Mouse (Mus musculus): ENCODE results near the gene Ehf. TPM values are rescaled to one million over a fixed set of nuclear protein-coding genes. Genes with fewer than 3 reads are reported as not detected.

The Ehf gene
- total RNA-seq, 2 experiments from 2014 or later = 0.50 TPM; not detected in 1

DNA sequence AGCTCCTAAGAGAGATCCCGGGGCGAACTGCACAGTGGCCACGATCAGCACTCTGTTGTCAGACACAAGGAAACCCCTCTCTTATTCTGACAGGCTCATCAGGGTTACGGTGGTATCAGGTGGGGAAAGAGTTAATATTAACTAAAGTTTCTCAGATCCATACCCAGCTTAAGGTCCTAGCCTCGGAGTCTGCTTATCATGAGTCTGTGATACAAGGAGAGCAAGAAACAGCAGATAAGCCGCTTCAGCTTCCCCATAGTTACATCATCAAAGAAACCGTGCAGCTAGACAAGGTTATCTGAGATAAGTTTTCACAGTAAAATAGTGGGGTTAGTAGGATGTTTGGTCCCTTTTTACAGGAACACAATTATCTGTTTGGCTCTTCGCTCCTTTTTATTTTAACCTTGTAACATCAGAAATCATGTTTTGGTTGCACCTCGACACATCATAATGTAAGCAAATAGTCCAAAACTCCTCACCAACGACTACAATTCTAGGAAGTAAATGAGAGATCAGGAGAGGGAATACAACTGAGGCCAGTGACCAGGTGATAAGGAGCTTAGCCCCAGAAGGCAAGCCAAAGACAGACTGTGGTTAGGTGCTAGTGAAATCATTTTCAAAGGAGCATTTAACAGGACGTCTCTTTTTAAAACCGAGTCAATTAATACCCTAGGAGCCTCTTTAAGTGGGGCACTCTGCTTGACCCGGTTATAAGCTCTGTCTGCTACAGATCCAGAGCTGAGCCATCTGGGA is 4.2 kb downstream of the Ehf start:
- no peak for DNase-seq (ENCODE audit: low spot score in 2 of 2)

DNA sequence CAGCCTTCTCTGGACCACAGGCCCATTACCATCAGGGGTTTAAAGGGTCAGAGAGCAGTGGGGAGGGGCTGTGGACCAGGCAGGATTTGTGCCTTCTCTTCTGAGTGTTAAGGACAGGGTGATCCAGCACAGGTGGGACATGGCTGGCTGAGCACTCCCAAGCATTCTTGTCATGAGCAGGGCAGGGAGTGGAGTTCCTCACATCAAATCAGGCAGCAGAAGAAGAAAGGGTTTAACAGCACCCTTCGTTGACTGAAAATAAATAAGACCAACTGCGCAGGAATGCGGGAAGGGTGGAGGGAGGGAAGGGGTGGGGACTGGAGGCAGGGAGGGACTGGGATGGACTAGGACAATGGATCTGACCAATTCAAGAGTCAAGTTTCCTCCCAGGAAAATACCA is 8.6 kb downstream of the Ehf start:
- DNase-seq (ENCODE audit: low spot score in 2 of 2) = no peak

DNA sequence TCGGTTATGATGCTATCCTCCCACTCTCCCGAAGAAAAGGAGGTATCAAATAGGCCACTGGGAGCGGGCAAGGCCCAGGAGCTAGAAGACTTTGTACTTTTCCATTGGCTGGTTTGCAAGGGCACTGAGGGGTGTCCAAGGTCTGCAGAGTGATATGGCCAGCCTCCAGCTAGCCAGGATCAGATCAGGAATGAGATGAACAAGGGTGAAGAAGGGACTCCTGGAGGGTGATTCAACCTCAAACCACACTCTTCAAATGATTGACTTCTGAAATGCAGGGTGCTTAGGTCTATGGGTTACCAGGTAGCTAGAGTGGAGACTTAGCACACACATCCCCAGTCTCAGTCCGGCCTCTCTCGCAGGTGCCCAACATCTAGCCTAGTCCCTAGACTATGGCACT is 9.3 kb downstream of the Ehf start:
- DNase-seq (ENCODE audit: low spot score in 2 of 2) = no peak

DNA sequence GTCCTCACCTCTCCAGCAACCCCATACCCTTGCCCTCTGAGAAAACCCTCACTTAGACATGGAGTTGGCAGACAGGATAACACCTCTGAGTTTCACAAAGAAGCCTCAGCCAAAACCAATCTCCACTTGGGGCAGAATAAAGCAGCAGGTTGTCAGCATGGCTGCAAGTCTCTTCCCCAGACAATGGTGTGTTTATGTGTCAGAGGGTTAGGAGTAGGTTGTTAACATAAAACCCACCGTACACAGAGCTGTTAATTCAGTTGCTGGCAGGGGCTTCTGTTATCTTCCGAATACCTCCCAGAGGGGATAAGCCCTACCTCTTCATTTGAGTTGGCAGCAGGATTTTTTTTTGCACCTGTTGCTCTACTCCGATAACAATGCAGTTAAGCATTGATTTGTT is 9.9 kb downstream of the Ehf start:
- no peak for DNase-seq (ENCODE audit: low spot score in 2 of 2)

DNA sequence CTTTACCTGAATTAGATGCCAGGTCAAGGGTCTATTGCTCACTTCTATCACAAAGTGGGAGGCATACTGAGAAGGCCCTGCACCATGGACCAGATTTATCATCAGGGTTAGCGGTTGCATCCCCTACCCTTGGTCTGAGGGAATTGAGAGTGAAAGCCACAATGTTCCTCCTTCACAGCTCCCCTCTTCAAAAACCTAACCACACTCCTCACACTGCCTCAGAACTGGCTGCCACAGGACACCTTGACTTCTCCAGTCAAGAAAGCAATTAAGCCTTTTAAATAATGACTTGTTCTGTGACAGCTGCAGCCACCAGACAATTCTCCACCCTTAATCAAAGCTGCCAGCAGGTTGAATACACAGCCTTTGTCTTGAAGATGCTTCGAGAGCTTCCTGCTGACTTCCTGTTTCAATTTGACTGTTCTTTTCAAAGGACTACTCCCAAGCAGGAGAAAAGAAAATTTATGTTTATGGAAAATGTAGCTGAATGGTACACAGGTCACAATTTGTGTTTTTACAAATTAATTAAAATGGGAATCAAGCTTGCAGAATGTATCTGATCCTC is 12.3 kb downstream of the Ehf start:
- DNase-seq (ENCODE audit: low spot score in 2 of 2) = no peak

DNA sequence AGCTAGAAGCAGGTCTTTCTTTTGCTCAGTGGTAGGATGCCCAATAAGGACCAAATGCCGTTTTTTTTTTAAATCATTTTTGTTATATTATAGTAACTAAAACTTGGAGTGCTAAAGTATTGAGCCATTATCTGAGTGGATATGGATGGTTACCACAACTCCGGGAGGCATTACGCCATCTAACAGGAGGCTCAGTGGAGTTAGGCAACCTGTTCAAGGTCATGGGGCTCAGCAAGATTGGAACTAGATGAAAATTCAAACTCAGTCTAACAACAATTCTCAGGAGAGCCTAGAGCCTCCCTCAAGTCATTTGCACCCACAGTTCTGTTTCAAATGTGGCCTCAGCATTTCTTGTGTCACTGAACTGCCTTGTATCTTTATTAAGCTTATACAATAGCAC is 12.9 kb downstream of the Ehf start:
- no peak for DNase-seq (ENCODE audit: low spot score in 2 of 2)

DNA sequence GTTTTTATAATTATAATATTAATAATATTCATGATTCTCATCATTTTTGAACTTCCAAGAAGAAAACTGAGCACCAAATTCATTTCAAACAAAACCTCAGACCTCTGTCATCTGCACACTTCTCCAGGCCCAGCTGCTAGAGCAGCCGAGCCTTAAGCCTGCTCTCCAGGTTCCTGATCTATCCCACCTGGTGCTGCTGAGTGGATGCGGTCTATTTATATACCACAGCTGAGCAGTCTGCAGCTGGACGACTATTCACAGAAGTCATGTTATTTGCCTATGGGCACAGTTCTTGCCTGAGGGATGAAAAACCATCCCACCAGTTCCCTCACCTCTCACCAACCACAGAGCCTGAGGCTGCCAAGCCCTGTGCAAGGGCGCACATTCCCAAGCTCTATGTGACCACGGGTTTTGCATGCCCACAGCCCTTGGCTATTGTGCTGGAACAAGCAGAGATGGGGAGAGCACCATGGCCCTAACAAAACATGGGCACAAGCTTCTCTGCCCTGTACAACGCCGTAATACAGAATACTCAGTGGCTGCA is 13.6 kb downstream of the Ehf start:
- DNase-seq (ENCODE audit: low spot score in 2 of 2) = no peak

DNA sequence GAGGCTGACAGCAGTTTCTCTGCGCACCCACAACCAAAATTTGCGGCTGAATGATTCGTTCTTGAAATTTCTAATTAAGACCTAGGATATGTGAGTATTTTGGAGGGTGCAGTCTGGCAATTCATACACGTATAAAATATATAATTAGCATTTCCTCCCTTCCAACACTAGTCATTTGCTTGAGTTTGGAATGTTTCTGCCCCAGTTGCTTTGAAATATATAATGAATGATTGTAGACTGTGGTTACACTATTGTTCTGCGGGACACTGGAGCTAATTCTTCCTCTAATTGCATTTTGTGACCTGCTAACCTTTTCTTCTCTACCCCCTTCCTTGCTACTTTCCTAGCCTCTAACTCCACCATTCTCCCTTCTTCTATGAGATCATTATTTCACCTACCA is 15.4 kb downstream of the Ehf start:
- no peak for DNase-seq (ENCODE audit: low spot score in 2 of 2)

DNA sequence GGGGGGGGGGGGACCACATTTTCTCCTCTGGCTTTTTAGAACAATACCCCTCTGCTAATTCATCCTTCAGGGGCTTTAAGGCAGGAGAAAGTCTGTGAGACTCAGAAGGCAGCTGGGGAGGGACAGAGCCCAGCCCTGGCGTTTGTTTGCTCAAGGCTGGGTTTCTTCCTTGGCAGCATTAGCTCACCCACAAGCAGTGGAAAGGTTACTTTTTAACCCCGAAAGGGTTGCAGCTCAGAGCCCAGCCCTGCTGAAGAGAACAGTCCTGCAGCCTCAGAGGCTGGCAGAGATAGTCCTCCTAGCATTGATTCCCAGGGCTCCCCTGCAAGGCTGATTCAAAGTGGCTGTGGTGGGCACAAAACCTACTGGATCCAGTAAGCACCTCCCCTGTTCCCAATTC is 17.5 kb downstream of the Ehf start:
- DNase-seq (ENCODE audit: low spot score in 2 of 2) = no peak

DNA sequence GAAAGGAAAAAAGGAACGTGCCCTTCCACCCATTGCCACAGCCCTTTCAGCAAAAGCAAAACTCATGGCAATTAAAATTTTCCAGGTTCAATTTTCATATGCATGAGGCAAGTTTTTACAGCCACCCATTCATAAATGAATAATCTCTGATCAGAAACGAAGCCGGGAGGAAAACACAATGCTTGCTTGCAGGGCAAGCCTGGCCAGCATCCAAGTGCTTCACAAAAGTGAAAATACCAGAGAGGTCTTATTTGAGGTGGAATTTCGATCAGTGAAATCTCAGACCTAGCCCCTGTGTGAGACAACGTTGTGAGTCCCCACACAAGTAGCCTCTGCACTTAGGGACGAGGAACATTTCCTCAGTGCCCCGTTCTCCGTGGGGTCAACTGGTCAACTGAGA is 19.3 kb downstream of the Ehf start:
- DNase-seq (ENCODE audit: low spot score in 2 of 2) = no peak

DNA sequence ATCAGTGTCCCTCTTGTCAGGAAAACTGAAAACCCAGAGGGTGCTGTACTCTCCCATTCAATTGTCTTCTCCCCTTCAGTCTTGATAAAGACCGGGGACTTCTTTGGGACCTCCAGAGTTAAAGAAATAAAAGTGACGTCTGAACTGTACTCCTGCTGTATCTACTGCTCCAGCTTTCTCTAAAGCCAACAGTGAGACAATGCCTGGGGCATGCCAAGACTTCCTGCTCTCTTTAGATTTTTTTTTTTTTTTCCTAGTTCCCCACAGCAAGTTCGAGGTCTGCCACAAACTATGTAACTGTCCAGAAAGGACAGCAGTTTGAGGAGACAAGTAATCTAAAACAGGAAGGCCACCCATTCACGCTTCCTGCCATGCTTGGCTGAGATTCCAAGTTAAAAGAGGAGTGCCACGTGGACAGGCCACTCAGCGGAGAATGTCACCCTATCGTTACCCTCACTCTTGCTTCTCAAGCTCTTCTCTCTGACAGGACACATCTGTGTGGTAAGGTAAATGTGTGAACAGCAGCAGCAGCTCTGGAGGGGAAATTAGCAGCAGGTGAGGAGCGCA is 20.8 kb downstream of the Ehf start:
- DNase-seq (ENCODE audit: low spot score in 2 of 2) = no peak

DNA sequence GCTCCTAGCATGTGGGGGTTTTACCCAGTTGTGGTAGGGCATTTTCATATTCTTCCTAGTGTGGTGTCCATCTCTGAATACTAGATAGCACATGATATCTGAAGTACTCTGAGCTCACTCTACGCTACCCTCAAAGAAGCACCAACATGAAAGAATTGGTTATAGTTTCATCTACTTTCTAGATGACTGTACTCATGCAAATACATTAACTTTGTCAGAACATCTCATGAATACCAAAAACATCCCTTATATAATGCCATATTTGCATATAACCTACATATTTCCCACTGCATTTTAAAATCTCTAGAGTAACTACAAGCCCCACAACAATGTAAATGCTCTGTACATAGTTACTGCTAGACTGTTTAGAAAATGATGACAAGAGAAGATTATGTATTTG is 23.2 kb downstream of the Ehf start:
- no peak for DNase-seq (ENCODE audit: low spot score in 2 of 2)

DNA sequence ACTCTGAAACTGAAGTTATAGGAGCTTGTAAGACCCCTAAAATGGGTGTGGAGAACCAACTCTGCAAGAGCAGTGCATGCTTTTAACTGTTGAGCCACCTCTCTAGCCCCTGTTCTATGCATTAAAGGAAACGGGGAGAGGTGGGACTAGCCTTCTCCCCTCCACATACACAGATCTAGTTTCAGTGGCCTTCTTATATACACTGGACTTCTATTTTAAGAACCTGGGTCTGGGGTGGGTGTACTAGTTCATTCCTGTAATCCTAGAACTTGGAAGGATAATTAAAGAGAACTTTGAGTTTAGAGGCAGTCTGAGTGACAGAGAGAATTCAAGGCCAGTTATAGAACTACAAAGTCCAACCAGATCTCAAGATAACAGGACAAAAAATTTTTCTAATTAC is 24.6 kb downstream of the Ehf start:
- DNase-seq (ENCODE audit: low spot score in 2 of 2) = no peak

DNA sequence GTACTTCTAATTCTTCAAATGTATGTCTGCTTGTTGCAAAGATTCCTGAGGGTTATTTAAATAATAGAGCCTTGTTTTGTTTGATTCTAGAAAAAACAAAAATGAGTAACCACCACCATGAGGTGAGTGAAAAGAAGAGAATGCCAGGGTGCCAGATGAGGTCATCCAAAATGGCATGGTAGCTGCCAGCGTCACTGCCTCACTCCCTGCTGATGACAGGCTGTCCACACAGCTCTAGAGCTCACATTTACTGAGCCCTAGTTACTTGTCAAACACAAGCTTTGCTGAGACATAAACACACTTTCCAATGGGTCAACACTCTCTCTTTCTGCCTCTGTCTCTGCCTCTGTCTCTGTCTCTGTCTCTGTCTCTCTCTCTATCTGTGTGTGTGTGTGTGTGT is 25.3 kb downstream of the Ehf start:
- no peak for DNase-seq (ENCODE audit: low spot score in 2 of 2)

DNA sequence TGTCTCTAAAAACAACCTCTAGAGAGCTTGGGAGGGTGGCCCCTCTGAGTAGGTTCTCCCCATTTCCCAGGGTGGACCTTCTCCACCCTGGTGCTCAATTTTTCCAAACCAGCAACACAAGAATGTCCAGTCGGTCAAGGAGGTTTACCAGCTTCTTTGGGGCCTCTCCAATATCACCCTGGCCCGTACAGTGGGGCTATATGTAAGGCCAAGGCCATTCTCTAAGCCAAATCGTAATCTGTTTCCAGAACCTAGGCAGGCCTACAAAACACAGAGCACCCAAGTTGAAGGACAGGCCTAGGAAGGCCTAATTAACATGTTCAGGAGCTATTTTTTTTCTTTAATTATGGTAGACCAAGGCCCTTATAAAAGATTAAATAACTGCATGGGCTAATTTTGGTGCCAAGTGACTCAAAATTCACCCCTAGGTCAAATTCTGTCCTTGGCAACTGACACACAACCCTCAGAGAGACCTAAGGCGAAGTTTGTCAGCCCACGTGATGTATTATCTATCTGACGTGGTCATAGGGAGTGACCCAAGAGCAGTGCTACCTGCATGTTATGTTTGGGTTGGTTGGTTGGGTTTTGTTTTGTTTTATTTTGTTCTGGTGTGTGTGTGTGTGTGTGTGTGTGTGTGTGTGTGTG is 27.6 kb downstream of the Ehf start:
- no peak for DNase-seq (ENCODE audit: low spot score in 2 of 2)

DNA sequence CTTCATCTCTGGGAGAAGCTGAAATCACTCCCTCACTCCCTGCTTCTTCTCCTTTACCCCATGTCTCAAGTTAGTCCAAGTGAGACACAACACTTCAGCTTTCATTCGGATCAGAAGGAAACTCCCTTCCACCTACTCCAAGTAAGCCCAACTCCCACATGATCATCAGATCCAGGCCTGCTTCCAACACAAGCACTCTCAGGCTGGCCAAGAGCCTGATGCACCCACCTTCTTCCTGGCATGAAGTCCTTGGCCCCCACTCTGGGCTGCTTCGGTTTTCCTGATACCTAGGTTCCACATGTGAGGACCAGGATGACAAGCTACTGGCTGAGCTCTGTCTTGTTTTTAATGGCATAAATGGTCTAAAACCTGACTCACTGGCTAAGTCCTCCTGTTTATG is 28.3 kb downstream of the Ehf start:
- no peak for DNase-seq (ENCODE audit: low spot score in 2 of 2)

DNA sequence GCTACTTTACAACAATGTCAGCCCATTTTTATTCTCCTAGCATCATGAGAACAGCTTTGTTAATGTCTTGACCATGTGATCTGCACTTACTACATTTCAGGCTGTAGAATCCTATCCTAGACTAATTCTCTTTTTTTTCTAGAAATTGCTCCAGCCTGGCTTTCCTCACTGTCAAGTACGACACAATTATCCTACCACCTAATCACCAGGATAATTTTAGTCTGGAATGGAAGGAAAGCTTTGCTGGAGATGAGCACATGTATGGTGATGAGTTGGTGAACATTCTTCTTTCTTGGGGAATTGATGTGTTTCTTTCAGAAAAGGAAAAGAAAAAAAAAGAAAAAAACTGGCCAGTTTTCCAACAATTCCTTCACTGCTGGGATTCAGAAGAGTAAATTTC is 28.8 kb downstream of the Ehf start:
- no peak for DNase-seq (ENCODE audit: low spot score in 2 of 2)

DNA sequence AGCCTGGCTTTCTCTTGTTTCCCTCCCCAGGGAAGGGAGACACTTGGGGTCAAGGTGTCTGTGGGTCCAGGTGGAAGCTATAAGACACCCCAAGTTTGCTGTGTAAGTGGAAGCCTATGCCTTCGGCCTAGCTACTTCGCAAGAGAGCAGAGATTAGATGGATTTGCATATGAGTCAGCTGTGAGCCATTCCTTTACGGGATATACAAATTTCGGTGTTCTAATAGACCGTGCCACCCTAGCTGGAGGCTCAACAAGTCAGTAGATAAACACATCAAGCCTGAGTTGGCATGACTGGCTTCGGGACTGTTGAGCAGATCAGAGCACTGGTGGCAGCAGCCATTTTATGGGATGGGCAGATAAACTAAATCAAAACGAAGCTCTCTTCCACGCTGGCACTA is 31.6 kb downstream of the Ehf start:
- no peak for DNase-seq (ENCODE audit: low spot score in 2 of 2)

DNA sequence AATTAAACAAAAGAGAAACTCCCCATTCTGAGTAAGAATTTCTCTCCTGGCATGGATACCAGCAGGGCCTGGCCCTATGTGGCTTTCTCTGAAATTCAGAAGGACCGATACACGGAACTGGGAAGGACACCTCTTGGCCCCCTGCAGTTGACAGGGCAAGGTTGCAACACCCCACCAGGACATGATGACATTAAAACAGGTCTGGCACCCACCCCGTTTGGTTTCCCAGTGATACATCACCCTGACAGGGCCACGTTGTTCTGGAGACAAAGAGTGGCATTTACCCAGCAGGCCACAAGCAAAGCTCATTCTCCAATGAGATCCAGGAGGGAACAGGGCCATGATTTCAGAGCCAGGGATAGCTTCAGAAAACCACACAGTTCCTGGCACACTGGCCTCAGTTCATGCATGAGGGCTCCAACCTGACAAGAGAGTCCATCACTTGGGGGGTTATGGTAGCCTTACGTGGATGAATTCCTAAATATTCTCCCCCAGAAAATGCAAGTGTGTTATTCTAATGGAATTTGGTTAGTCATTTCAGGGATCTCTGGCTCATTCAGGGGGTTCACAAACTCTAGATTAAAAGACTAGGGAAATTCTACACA is 32.4 kb downstream of the Ehf start:
- no peak for DNase-seq (ENCODE audit: low spot score in 2 of 2)

DNA sequence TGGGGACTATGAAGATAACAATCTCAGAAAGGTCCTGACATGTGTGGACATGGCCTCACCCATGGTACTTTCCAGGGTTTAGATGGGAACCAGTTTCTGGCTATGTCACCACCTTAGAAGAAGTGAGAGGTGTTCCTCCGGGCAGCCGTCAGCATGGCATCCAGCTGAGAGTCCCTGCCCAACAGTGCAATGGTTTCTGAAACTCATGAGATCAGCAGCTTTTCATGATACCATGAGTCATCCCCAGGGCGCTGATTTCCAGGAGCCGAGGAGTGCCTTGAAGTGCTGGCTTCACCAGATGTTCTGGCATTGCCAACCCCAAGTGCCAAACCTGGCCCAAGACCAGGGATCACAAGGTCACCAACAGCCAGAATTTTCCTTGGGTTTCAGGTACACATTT is 64.0 kb downstream of the Ehf start:
- no peak for DNase-seq (ENCODE audit: low spot score in 2 of 2)

DNA sequence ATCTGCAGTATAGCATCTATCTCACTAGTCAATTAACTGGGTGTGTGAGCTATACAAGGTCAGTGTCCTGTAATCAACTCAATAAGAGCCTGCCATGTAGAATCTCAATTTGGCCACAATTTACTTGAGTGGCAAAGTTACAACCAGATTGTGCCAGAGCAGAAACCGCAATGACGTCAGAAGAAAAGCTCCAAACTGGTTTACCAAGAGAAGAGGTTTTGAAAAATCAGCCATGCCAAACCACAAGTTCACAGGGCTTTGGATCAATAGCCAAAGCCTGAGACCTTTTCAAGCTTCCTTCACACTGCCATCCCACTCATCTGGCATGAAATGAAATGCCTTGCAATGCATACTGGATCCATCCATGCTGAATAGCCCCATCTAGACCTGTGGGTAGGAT is 76.3 kb downstream of the Ehf start:
- no peak for DNase-seq (ENCODE audit: low spot score in 2 of 2)

DNA sequence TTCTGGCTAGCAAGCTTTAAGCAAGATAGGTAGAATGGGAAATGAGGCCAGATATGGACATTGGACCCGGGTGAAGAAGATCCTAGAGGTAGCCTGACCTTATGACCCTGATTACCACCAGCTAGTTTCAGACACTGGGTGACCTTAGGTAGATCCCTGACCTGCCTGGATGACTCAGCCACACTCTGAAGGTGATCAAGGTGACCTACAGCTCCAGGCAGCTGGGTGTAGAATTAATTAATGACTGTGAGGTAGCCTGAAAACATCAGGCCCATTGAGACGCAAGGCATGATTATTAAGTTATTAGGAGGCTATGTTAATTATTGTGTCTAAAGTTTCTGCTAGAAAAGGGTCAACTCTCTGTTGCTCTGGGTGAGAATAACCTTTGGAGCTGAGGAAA is 82.2 kb downstream of the Ehf start:
- no peak for DNase-seq (ENCODE audit: low spot score in 2 of 2)

All from adrenal gland, adult 18-20 months (tissue).